Mouse (Mus musculus): ENCODE data around the gene Terf2.

DNA sequence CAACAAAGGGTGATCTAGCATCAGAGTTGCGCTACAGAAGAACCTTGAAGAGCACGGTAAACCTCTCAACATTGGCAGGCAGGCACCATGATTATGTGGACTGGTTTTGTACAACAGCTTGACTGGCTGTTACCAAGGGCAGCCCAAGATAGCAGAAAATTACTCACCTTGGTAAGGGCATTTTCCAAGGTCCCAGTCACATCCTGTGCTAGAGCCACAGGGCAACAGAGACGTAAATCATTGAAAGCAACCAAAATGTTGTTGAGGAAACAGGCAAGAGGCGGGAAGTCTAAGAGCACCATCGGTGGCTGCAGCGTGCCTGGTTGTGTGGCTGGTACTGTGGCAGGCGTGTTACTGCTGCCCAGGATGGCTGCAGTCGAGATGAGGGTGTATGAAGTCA, 44.3 kb downstream of the Terf2 start:
- TF ChIP-seq GATA1 (IDR thresholded peaks at IDR 0.05; ENCODE audit: low read length) = no peak
- no peak for TF ChIP-seq TAL1 (IDR thresholded peaks at IDR 0.05; ENCODE audit: low read length)

Data from erythroblast, embryonic 14.5 days (primary cell).